Comparison of ENCODE assay signal across 8 mouse cellular contexts in the genomic region with DNA sequence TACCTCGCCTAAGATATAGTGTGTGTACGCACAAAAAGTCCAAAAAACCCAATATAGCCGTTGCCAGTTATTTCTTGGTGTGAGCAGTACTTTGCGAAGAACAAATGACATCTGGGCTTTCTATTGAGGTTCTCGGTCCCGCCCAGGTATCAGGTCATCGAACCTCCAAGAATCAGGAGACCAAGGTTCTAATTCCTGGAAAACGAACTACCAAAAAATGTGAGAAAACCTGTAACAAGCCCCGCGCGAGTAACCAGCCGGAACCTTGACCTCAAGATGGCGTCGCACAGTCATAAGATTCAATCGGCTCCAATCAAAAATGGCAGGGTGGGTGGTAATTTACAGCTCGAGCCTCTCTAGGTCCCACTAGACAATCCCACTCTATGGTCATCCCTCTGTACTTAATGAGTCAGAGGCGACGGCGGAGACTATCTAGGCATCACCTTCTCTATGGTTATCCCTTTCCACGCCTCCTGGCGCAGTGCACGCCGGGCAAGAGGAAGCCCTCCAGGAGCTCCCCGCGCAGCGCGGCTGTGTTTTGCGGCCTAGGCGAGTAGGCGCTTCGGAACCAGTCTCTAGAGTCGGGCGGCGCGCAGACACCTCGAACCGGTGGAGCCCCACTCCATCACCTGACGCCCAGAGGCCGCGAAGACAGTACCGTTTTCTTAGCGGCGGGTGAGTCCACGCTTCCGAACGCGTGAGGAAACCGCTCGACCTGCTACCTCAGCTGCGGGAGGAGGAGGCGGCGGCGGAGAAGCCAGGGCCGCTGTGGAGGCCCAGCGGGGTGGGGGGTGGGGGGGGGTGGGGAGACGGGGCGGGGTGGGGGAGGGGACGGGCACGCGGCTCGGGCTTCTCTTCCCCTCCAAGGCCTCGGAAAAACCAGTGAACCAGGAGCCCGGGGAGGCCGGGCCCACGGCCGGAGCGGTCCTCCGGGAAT. TPM values are rescaled to one million over a fixed set of nuclear protein-coding genes. Genes with fewer than 3 reads are reported as not detected.
DNase-seq lines count a peak whose midpoint lies in the region; ATAC-seq lines count a peak whose summit lies in the region.

No protein-coding gene starts in this region.

- H3K4me1 ChIP-seq in lung, embryonic 16.5 days (replicated peaks; ENCODE audit: control insufficient read depth, insufficient read depth, low read length) = peaks cover 8% of the 10 kb centered on the region

- ATAC-seq in hematopoietic stem cell, adult 5-6 weeks (replicated peaks in 1 of 2; ENCODE audit: insufficient read depth in 1 of 2, low FRiP score in 2 of 2, low TSS enrichment in 1 of 2, low read depth in 1 of 2, poor library complexity in 2 of 2, severe bottlenecking in 2 of 2) = peak; percentile 98 to 99
- peak; percentile 100 for ATAC-seq in lung, embryonic 16.5 days (ENCODE audit: low read depth)

- no peaks in the 10 kb centered on the region for H3K9me3 ChIP-seq in lung, embryonic 16.5 days (ENCODE audit: control insufficient read depth, low read length)

- peak overlapping the region; percentile 97 for H3K4me3 ChIP-seq in lung, embryonic 16.5 days (ENCODE audit: low read length)

- peaks cover 7% of the 10 kb centered on the region for H3K36me3 ChIP-seq in lung, embryonic 16.5 days (ENCODE audit: control insufficient read depth, insufficient read depth, low read length)

- 0% methylated on average over 62 of the region's 68 CpGs for WGBS in lung, embryonic 16.5 days

- peak overlapping the region; percentile 100 for H3K9ac ChIP-seq in lung, embryonic 16.5 days (ENCODE audit: low read length)

- H3K27me3 ChIP-seq in lung, embryonic 16.5 days (ENCODE audit: control insufficient read depth, insufficient read depth, low read depth, low read length) = no peaks in the 10 kb centered on the region

- peak overlapping the region; percentile 97 for H3K27ac ChIP-seq in lung, embryonic 16.5 days (ENCODE audit: low read length)

- DNase-seq in MEL-GATA-1-ER (ENCODE audit: extremely low read depth, low read depth) = peak; percentile 99
- peak; percentile 95 for DNase-seq in cerebellum, adult 8-10 months
- DNase-seq in forelimb bud, embryonic 11.5 days (ENCODE audit: low read depth, low spot score) = peak; percentile 99
- DNase-seq in layer of hippocampus, adult 9-10 months (ENCODE audit: low spot score) = peak; percentile 98
- DNase-seq in ovary, postnatal 10 days (ENCODE audit: low spot score) = peak; percentile 91
- DNase-seq in thymus, postnatal 10 days (ENCODE audit: low spot score in 2 of 2) = peak; percentile 95 to 96

- peak overlapping the region; percentile 66 for H3K4me2 ChIP-seq in lung, embryonic 16.5 days (ENCODE audit: low read depth, low read length)

RNA-seq across cellular contexts. Expression of a gene that starts 1.0 kb away (rescaled TPM):
- total RNA-seq in hematopoietic stem cell, adult 5-6 weeks (2017) = 294 and 297 TPM in 2 replicates
- 238 and 244 TPM in 2 replicates for polyA plus RNA-seq in lung, embryonic 16.5 days (2015; fragmentation: Nextera tagmentation; extraction: Ambion mirVana)

RNA-seq across cellular contexts. Expression of a gene that starts 35.0 kb away (rescaled TPM):
- 22.4 and 27.8 TPM in 2 replicates for total RNA-seq in hematopoietic stem cell, adult 5-6 weeks (2017)
- polyA plus RNA-seq in lung, embryonic 16.5 days (2015; fragmentation: Nextera tagmentation; extraction: Ambion mirVana) = 19.5 and 20.6 TPM in 2 replicates

RNA-seq across cellular contexts. Expression of a gene that starts 55.9 kb away (rescaled TPM):
- 47.2 and 51.2 TPM in 2 replicates for total RNA-seq in hematopoietic stem cell, adult 5-6 weeks (2017)
- polyA plus RNA-seq in lung, embryonic 16.5 days (2015; fragmentation: Nextera tagmentation; extraction: Ambion mirVana) = 54.3 and 56.6 TPM in 2 replicates

Comparison
In these comparisons a context has a peak if more than half of its experiments do, and no peak if none do; other contexts are left out.
1. Peak in every context shown above with its lines: DNase-seq, ATAC-seq, H3K4me3 ChIP-seq and H3K27ac ChIP-seq.